Mouse (Mus musculus) bone marrow, adult 2 months (tissue): ENCODE measurements at regions not wholly inside any gene's neighbourhood (a gene's known extent, or its start where the extent isn't known, plus 50 kb on each side); places are given as distances from the start of the nearest gene placed in this dataset.

Source experiments
- H3K27ac ChIP-seq: fragments of 200-500 bp; 2 replicates; pipeline ENCODE4 v1.5.1; 2012; ENCODE audit warnings: low read depth, mild to moderate bottlenecking, control low read depth, inconsistent platforms, low read length; ENCODE audit not compliant: control insufficient read depth, poor library complexity, insufficient read depth
- H3K4me1 ChIP-seq: fragments of 200-500 bp; 2 replicates; pipeline ENCODE4 v1.6.1; 2011; ENCODE audit warnings: low read length; ENCODE audit not compliant: control insufficient read depth, insufficient read depth
- H3K4me3 ChIP-seq: fragments of 200-500 bp; replicated peaks from 2 replicates; pipeline ENCODE3; 2011; ENCODE audit warnings: mild to moderate bottlenecking, low read depth, low read length, control low read depth; ENCODE audit not compliant: control insufficient read depth
- CTCF ChIP-seq: fragments of 200-500 bp; IDR thresholded peaks from 2 replicates; pipeline ENCODE4 v1.5.1; 2011; ENCODE audit warnings: low read length, control low read depth; ENCODE audit not compliant: control insufficient read depth, insufficient read depth
- POLR2A ChIP-seq: fragments of 200-500 bp; IDR thresholded peaks from 2 replicates; pipeline ENCODE4 v1.6.1; 2011; ENCODE audit warnings: low read depth, mild to moderate bottlenecking, control low read depth, low read length, borderline replicate concordance; ENCODE audit not compliant: control insufficient read depth
- WGBS: fragments of 180-500 bp; shearing (Covaris S2); methylation state at CpG from one replicate; pipeline ENCODE4 v1.1.7; 2018; 5-methylcytosine and 5-hydroxymethylcytosine counted together

DNA sequence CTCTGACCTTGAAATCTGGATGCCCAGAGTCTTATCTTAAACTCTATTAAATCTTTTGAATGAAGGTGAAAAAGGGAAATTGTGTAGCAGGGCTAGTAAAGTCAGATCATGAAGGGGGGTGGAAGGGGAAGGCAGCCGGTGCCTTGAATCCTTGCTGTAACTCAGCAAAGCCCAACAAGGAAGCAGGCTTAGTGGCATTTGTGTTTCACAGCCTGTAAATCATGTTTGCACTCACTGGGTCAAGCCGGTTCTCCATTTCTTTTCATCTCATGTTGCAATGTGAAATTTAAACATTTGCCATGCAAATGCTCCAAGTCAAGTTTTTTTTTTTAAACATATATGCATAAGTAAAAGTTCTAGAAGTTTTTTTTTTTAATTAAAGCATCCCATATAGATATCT is 682.6 kb downstream of the Epha4 start:
- no peaks in the 10 kb centered on the region for H3K4me1 ChIP-seq
- no peak overlapping the region for H3K4me3 ChIP-seq
- no peak overlapping the region for H3K27ac ChIP-seq
- TF ChIP-seq POLR2A (no peak), CTCF (no peak)
- WGBS = 11% methylated on average over 2 of the region's 2 CpGs

- WGBS = 75% methylated on average over 6 of the region's 6 CpGs
- H3K27ac ChIP-seq = no peak overlapping the region
Observed at GRCm38 (mm10) chr1:76835028-76835683, 679.7 kb downstream of the Epha4 start.

GRCm38 (mm10) chr1:76849346-76849745 is 665.5 kb downstream of the Epha4 start:
- TF ChIP-seq CTCF (no peak), POLR2A (no peak)
- Histone ChIP-seq H3K27ac (no peak overlapping the region), H3K4me1 (no peaks in the 10 kb centered on the region), H3K4me3 (no peak overlapping the region)
- 71% methylated on average over 3 of the region's 3 CpGs for WGBS

More at GRCm38 (mm10) chr1:76835028-76835683, 679.7 kb downstream of the Epha4 start:
- Histone ChIP-seq H3K4me3 (no peak overlapping the region), H3K4me1 (no peaks in the 10 kb centered on the region)
- TF ChIP-seq POLR2A = no peak
- TF ChIP-seq CTCF = no peak

DNA sequence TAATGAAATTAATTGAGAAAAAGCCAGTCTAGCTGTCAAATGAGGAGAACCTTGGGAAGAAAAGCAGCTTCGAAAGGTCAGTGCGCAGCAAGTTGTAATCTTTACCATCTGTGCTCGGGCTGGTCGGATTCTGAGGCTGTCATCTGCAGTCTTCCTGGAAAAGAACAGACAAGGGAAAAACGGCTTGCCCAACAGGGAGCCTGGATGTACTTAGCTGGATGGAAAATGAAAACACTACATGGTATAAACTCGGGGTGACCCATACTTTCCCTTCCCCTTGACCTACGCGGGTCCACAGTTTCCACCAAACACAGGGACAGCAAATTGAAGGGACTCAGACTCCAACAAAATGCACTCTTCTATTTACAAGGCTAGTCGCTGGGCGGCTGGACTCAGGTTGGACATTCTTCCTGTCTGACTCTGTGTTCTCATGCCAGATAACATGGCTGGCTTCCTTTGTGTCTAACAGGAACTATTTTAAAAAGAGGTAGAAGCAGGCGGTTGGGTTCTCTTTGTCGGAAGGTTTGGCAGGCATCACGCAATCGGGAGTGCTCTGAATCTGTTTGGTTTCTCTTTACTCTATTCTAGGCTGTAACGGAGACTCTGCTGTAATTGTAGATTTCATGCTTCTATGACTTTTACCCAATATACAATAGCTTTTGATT is 648.5 kb downstream of the Epha4 start:
- no peak overlapping the region for H3K27ac ChIP-seq
- H3K4me1 ChIP-seq = no peaks in the 10 kb centered on the region
- H3K4me3 ChIP-seq = no peak overlapping the region
- TF ChIP-seq CTCF (no peak), POLR2A (no peak)
- 81% methylated on average over 15 of the region's 15 CpGs for WGBS

GRCm38 (mm10) chr1:76873207-76873606 is 641.7 kb downstream of the Epha4 start:
- no peak overlapping the region for H3K4me3 ChIP-seq
- 77% methylated on average over 4 of the region's 4 CpGs for WGBS
- TF ChIP-seq POLR2A = no peak
- no peak for TF ChIP-seq CTCF
- H3K27ac ChIP-seq = no peak overlapping the region
- no peaks in the 10 kb centered on the region for H3K4me1 ChIP-seq

- WGBS = 78% methylated on average over 6 of the region's 6 CpGs
- no peaks in the 10 kb centered on the region for H3K4me1 ChIP-seq
- TF ChIP-seq POLR2A (no peak), CTCF (no peak)
- H3K4me3 ChIP-seq = no peak overlapping the region
- H3K27ac ChIP-seq = no peak overlapping the region
Observed at GRCm38 (mm10) chr1:76880111-76880782, 634.6 kb downstream of the Epha4 start.

GRCm38 (mm10) chr1:76880783-76881145 is 634.1 kb downstream of the Epha4 start:
- TF ChIP-seq CTCF (no peak), POLR2A (no peak)
- Histone ChIP-seq H3K27ac (no peak overlapping the region), H3K4me3 (no peak overlapping the region), H3K4me1 (no peaks in the 10 kb centered on the region)
- 64% methylated on average over 4 of the region's 4 CpGs for WGBS

GRCm38 (mm10) chr1:76896152-76896864 is 618.6 kb downstream of the Epha4 start:
- WGBS = 83% methylated on average over 17 of the region's 17 CpGs
- no peak for TF ChIP-seq CTCF

More at GRCm38 (mm10) chr1:76896152-76896864, 618.6 kb downstream of the Epha4 start:
- Histone ChIP-seq H3K4me3 (no peak overlapping the region), H3K4me1 (no peaks in the 10 kb centered on the region), H3K27ac (no peak overlapping the region)
